Mouse (Mus musculus): ENCODE measurements around the gene Tnfrsf25.

DNA sequence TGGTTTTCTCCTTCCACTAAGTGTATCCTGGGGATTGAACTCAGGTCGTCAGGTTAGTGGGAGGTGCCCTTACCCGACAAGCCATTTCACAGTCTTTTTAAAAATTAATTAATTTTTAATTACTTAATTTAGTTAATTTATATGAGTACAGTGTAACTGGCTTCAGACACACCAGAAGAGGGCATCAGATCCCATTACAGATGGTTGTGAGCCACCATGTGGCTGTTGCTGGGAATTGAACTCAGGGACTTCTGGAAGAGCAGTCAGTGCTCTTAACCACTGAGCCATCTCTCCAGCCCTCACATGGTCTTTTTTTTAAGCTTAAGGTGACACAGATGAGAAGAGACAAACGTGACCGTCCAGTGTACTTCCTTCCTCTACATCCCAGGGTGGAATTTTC lies 39.3 kb downstream of the Tnfrsf25 start:
- TF ChIP-seq USF1 (IDR thresholded peaks at IDR 0.05; ENCODE audit: low read depth) (no peak), CTCF (IDR thresholded peaks at IDR 0.05; ENCODE audit: control insufficient read depth, insufficient read depth, insufficient read length) (no peak), MAX (IDR thresholded peaks at IDR 0.05) (no peak), MYOG (IDR thresholded peaks at IDR 0.05; ENCODE audit: control insufficient read depth, extremely low read depth, insufficient read length) (no peak), CEBPB (IDR thresholded peaks at IDR 0.05; ENCODE audit: low read depth) (no peak), FOSL1 (IDR thresholded peaks at IDR 0.05; ENCODE audit: insufficient read depth, low read length, poor library complexity, severe bottlenecking) (no peak)

All from C2C12 (cell line).